Mouse (Mus musculus) heart, embryonic 16.5 days (tissue): ENCODE measurements around the gene Psmb4. TPM values are rescaled to one million over a fixed set of nuclear protein-coding genes. Genes with fewer than 3 reads are reported as not detected.
A peak's percentile ranks its signal among the peaks of the same experiment; 100 is the strongest.
"Not testable (repeated sequence)": the region's sequence is repeated elsewhere in the genome, so short reads cannot be mapped to it uniquely, and the experiment has no call there.

Source experiments
- ATAC-seq: fragments of 200-750 bp; cut with Nextera tagmentation; replicated peaks from 2 replicates; pipeline ENCODE4 v1.8.0; 2017; ENCODE audit warnings: moderate number of reproducible peaks; ENCODE audit not compliant: insufficient read depth, low FRiP score; ENCODE audit errors: extremely low read depth
- H3K27ac ChIP-seq: fragments of 300-500 bp; sonication (generic); 2 replicates; pipeline ENCODE4 v1.5.1; 2014; ENCODE audit warnings: mild to moderate bottlenecking, low read length, control low read depth, moderate library complexity
- H3K27me3 ChIP-seq: fragments of 300-500 bp; sonication (generic); 2 replicates; pipeline ENCODE4 v1.6.1; 2014; ENCODE audit warnings: low read length, mixed read lengths; ENCODE audit not compliant: control insufficient read depth, insufficient read depth
- H3K36me3 ChIP-seq: fragments of 300-500 bp; sonication (generic); 2 replicates; pipeline ENCODE4 v1.6.1; 2014; ENCODE audit not compliant: control insufficient read depth, insufficient read depth
- H3K4me1 ChIP-seq: fragments of 300-500 bp; sonication (generic); 2 replicates; pipeline ENCODE4 v1.6.1; 2014; ENCODE audit warnings: low read length, mixed read lengths; ENCODE audit not compliant: control insufficient read depth, insufficient read depth
- H3K4me2 ChIP-seq: fragments of 300-500 bp; sonication (generic); 2 replicates; pipeline ENCODE4 v1.6.1; 2014; ENCODE audit warnings: low read depth, mild to moderate bottlenecking, control low read depth, low read length
- H3K4me3 ChIP-seq: fragments of 300-500 bp; sonication (generic); 2 replicates; pipeline ENCODE4 v1.5.1; 2014; ENCODE audit warnings: mild to moderate bottlenecking, control low read depth, low read length
- H3K9ac ChIP-seq: fragments of 300-500 bp; sonication (generic); 2 replicates; pipeline ENCODE4 v1.6.1; 2014; ENCODE audit warnings: low read length, control low read depth
- H3K9me3 ChIP-seq: fragments of 300-500 bp; sonication (generic); replicated peaks from 2 replicates; pipeline ENCODE4 v1.6.1; 2016; ENCODE audit warnings: low read length; ENCODE audit not compliant: control insufficient read depth
- WGBS: fragments of 180-500 bp; shearing (Covaris S2); extraction: QIAGEN DNeasy Blood & Tissue Kit; methylation state at CpG from one replicate; pipeline ENCODE4 v1.1.7; 2014; 5-methylcytosine and 5-hydroxymethylcytosine counted together
- polyA plus RNA-seq: library from polyadenylated mRNA; unstranded; fragments of >200 nt; fragmentation: Nextera tagmentation; extraction: Ambion mirVana; gene quantifications from 2 replicates; pipeline ENCODE4 v1.2.1, GENCODE M21; 2015

The Psmb4 gene
- polyA plus RNA-seq, 1 experiment from 2014 or later = 299 TPM

- ATAC-seq, H3K4me3 ChIP-seq, H3K9me3 ChIP-seq, H3K9ac ChIP-seq, H3K4me2 ChIP-seq, H3K27me3 ChIP-seq, H3K36me3 ChIP-seq: not testable (repeated sequence)
- Histone ChIP-seq H3K4me1 (peaks cover 10% of the 10 kb centered on the region), H3K27ac (peak overlapping the region; percentile 54)
- WGBS = 39% methylated on average over 7 of the region's 7 CpGs
Measured at GRCm38 (mm10) chr3:94930386-94931266, 43.9 kb upstream of the Psmb4 start.

GRCm38 (mm10) chr3:94928979-94929378 is 42.2 kb upstream of the Psmb4 start:
- ATAC-seq, H3K36me3 ChIP-seq, H3K4me1 ChIP-seq, H3K27me3 ChIP-seq, H3K9me3 ChIP-seq, H3K4me2 ChIP-seq, H3K9ac ChIP-seq, H3K4me3 ChIP-seq, H3K27ac ChIP-seq: not testable (repeated sequence)
- 91% methylated on average over 4 of the region's 4 CpGs for WGBS

- not testable (repeated sequence) for H3K27ac ChIP-seq, H3K27me3 ChIP-seq, ATAC-seq, H3K9ac ChIP-seq, H3K4me1 ChIP-seq, H3K4me3 ChIP-seq, H3K4me2 ChIP-seq, H3K9me3 ChIP-seq, H3K36me3 ChIP-seq
- 24% methylated on average over 4 of the region's 4 CpGs for WGBS
Measured at GRCm38 (mm10) chr3:94926301-94926736, 39.6 kb upstream of the Psmb4 start.

GRCm38 (mm10) chr3:94924688-94925087 is 37.9 kb upstream of the Psmb4 start:
- H3K27me3 ChIP-seq = no peaks in the 10 kb centered on the region
- no peak overlapping the region for H3K27ac ChIP-seq
- no peaks in the 10 kb centered on the region for H3K4me1 ChIP-seq
- H3K36me3 ChIP-seq = no peaks in the 10 kb centered on the region
- no peaks in the 10 kb centered on the region for H3K9me3 ChIP-seq
- no peak overlapping the region for H3K4me3 ChIP-seq
- WGBS = 51% methylated on average over 8 of the region's 8 CpGs
- H3K4me2 ChIP-seq = no peak overlapping the region
- no peak for ATAC-seq
- no peak overlapping the region for H3K9ac ChIP-seq

- no peak for ATAC-seq
- 57% methylated on average over 3 of the region's 3 CpGs for whole genome bisulfite sequencing
- H3K4me2 ChIP-seq = no peak overlapping the region
- H3K9ac ChIP-seq = no peak overlapping the region
- H3K9me3 ChIP-seq = no peaks in the 10 kb centered on the region
- H3K4me1 ChIP-seq = 0 out of 2 replicates have a peak, but pooled peaks cover 5% of the 10 kb centered on the region
- H3K27ac ChIP-seq = no peak overlapping the region
- H3K27me3 ChIP-seq = no peaks in the 10 kb centered on the region
- no peaks in the 10 kb centered on the region for H3K36me3 ChIP-seq
- no peak overlapping the region for H3K4me3 ChIP-seq
Measured at GRCm38 (mm10) chr3:94922333-94922732, 35.6 kb upstream of the Psmb4 start.

DNA sequence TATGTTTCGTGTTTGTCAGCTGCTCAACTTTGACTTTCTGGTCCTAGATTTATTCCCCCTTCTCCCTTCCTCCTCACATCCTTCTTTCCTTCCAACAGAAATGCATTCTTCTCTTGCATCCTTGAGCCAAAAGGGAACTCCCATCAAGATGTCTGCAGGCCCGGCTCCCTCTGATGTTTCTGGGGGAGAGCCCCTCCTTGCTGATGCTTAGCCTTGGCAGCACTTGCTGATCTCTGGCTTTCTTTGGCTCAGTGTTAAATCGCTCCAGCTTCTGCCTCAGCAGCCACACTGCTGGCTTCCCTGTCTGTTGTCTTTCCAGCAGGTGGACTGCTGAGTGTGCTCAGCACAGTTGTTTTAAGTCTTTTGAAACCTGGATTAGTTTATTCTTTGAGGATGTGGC is 34.3 kb upstream of the Psmb4 start:
- Histone ChIP-seq H3K9me3 (no peaks in the 10 kb centered on the region), H3K27ac (no peak overlapping the region), H3K4me2 (no peak overlapping the region), H3K27me3 (no peaks in the 10 kb centered on the region), H3K4me1 (0 out of 2 replicates have a peak, but pooled peaks cover 5% of the 10 kb centered on the region), H3K4me3 (no peak overlapping the region), H3K9ac (no peak overlapping the region), H3K36me3 (no peaks in the 10 kb centered on the region)
- no peak for ATAC-seq
- WGBS = 46% methylated on average over 3 of the region's 3 CpGs

DNA sequence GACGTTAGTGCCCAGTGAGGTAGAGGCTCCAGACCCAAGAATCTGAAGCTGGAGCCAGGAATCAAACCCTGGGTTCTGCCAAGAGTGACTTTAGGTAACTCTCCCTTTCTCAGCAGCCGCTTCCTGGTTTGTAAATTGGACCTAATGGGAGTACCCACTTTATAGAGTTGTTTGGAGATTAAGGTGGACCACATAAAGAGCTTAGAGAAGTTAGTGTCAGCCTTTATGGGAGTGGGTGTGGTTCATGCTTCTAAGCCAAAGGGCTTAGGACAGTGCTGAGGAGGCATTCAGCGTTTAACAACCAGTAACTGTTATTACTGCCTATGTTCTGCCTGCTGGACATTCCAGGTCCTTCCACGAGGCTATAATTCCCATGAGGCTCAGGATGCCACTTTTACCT is 32.1 kb upstream of the Psmb4 start:
- no peaks in the 10 kb centered on the region for H3K27me3 ChIP-seq
- no peak overlapping the region for H3K9ac ChIP-seq
- H3K4me3 ChIP-seq = no peak overlapping the region
- no peaks in the 10 kb centered on the region for H3K36me3 ChIP-seq
- no peaks in the 10 kb centered on the region for H3K9me3 ChIP-seq
- 77% methylated on average over 4 of the region's 4 CpGs for WGBS
- H3K4me1 ChIP-seq = 0 out of 2 replicates have a peak, but pooled peaks cover 5% of the 10 kb centered on the region
- no peak overlapping the region for H3K4me2 ChIP-seq
- no peak for ATAC-seq
- no peak overlapping the region for H3K27ac ChIP-seq

DNA sequence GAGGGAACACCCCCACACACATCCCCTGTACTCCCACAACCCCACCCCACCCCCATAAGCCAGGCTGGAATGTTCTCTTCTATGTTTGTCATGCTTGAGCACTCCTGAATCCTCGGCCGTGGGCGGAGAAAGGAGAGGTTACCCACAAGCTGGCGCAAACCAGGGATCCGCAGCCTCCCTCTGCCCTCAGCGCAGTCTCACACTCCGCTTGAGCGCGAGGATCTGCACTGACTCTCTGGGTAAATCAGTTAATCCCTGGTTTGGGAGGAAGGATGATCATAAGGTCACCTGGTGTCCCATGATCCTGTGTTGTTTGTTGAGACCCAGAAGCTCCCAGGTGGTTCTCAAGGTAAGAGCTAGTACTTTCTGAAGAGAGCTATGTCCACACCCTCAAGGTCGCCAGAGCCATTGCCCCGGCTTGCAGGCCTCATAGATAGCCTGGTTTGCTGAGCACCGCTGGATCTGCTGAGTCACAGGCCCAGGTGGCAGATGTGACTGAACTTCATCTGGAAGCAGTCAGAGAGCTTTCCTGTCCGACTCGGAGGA is 31.1 kb upstream of the Psmb4 start:
- Histone ChIP-seq H3K9me3 (no peaks in the 10 kb centered on the region), H3K4me3 (no peak overlapping the region), H3K27me3 (no peaks in the 10 kb centered on the region), H3K9ac (no peak overlapping the region), H3K4me1 (0 out of 2 replicates have a peak, but pooled peaks cover 5% of the 10 kb centered on the region), H3K4me2 (no peak overlapping the region), H3K36me3 (no peaks in the 10 kb centered on the region), H3K27ac (no peak overlapping the region)
- WGBS = 57% methylated on average over 14 of the region's 14 CpGs
- ATAC-seq = no peak
